Mouse (Mus musculus) stomach, embryonic 16.5 days (tissue): Measurements from ENCODE around the gene Fam126a. TPM values are rescaled to one million over a fixed set of nuclear protein-coding genes. Genes with fewer than 3 reads are reported as not detected.

Source experiments
- ATAC-seq: fragments of 200-750 bp; cut with Nextera tagmentation; 2 replicates; pipeline ENCODE4 v1.8.0; 2017; ENCODE audit warnings: moderate number of reproducible peaks, moderate TSS enrichment; ENCODE audit not compliant: insufficient read depth, low FRiP score
- H3K27ac ChIP-seq: fragments of 300-500 bp; sonication (generic); 2 replicates; pipeline ENCODE4 v1.5.1; 2014; ENCODE audit warnings: low read length
- H3K27me3 ChIP-seq: fragments of 300-500 bp; sonication (generic); 2 replicates; pipeline ENCODE4 v1.6.1; 2014; ENCODE audit warnings: low read length, control low read depth, mixed read lengths; ENCODE audit not compliant: control insufficient read depth, insufficient read depth
- H3K36me3 ChIP-seq: fragments of 300-500 bp; sonication (generic); 2 replicates; pipeline ENCODE4 v1.6.1; 2014; ENCODE audit warnings: low read length; ENCODE audit not compliant: control insufficient read depth, insufficient read depth
- H3K4me1 ChIP-seq: fragments of 300-500 bp; sonication (generic); 2 replicates; pipeline ENCODE4 v1.6.1; 2014; ENCODE audit warnings: low read length, control low read depth, mixed read lengths; ENCODE audit not compliant: control insufficient read depth, insufficient read depth
- H3K4me2 ChIP-seq: fragments of 300-500 bp; sonication (generic); 2 replicates; pipeline ENCODE4 v1.6.1; 2014; ENCODE audit warnings: low read depth, low read length, mixed read lengths
- H3K4me3 ChIP-seq: fragments of 300-500 bp; sonication (generic); replicated peaks from 2 replicates; pipeline ENCODE4 v1.5.1; 2014; ENCODE audit warnings: mild to moderate bottlenecking, low read length
- H3K9ac ChIP-seq: fragments of 300-500 bp; sonication (generic); 2 replicates; pipeline ENCODE4 v1.6.1; 2014; ENCODE audit warnings: low read length
- H3K9me3 ChIP-seq: fragments of 300-500 bp; sonication (generic); replicated peaks from 2 replicates; pipeline ENCODE4 v1.6.1; 2016; ENCODE audit warnings: low read length, control low read depth; ENCODE audit not compliant: control insufficient read depth
- WGBS: fragments of 180-500 bp; shearing (Covaris S2); extraction: QIAGEN DNeasy Blood & Tissue Kit; methylation state at CpG from one replicate; pipeline ENCODE4 v1.1.7; 2014; 5-methylcytosine and 5-hydroxymethylcytosine counted together
- polyA plus RNA-seq: library from polyadenylated mRNA; unstranded; fragments of >200 nt; fragmentation: Nextera tagmentation; extraction: Ambion mirVana; gene quantifications from 2 replicates; pipeline ENCODE4 v1.2.1, GENCODE M21; 2015

Fam126a gene
- polyA plus RNA-seq, 1 experiment from 2014 or later = 19.1 TPM

- Histone ChIP-seq H3K4me1 (peaks cover 15% of the 10 kb centered on the region; the same call in 1 of the 2 replicates), H3K9me3 (no peaks in the 10 kb centered on the region), H3K4me3 (no peak overlapping the region), H3K4me2 (no peak overlapping the region), H3K27me3 (no peaks in the 10 kb centered on the region), H3K9ac (no peak overlapping the region), H3K27ac (no peak overlapping the region), H3K36me3 (no peaks in the 10 kb centered on the region)
- 52% methylated on average over 1 of the region's 1 CpGs for WGBS
- ATAC-seq = no peak
These were observed 13.9 kb upstream of the Fam126a start for GRCm38 (mm10) chr5:24044387-24044786.

- 84% methylated on average over 2 of the region's 2 CpGs for WGBS
- H3K27me3 ChIP-seq = no peaks in the 10 kb centered on the region
- no peaks in the 10 kb centered on the region for H3K9me3 ChIP-seq
- H3K27ac ChIP-seq = no peak overlapping the region
- no peak for ATAC-seq
- H3K4me2 ChIP-seq = no peak overlapping the region
- H3K36me3 ChIP-seq = no peaks in the 10 kb centered on the region
- H3K4me1 ChIP-seq = peaks cover 15% of the 10 kb centered on the region; the same call in 1 of the 2 replicates
- H3K9ac ChIP-seq = no peak overlapping the region
- no peak overlapping the region for H3K4me3 ChIP-seq
These were observed 12.9 kb upstream of the Fam126a start for GRCm38 (mm10) chr5:24043367-24043766.

GRCm38 (mm10) chr5:24041341-24041852, 10.9 kb upstream of the Fam126a start:
- H3K4me1 ChIP-seq = no peaks in the 10 kb centered on the region
- H3K9me3 ChIP-seq = no peaks in the 10 kb centered on the region
- no peaks in the 10 kb centered on the region for H3K27me3 ChIP-seq
- 83% methylated on average over 4 of the region's 4 CpGs for WGBS
- no peak overlapping the region for H3K4me3 ChIP-seq
- no peak overlapping the region for H3K9ac ChIP-seq
- no peaks in the 10 kb centered on the region for H3K36me3 ChIP-seq
- ATAC-seq = no peak
- H3K4me2 ChIP-seq = no peak overlapping the region
- H3K27ac ChIP-seq = no peak overlapping the region

DNA sequence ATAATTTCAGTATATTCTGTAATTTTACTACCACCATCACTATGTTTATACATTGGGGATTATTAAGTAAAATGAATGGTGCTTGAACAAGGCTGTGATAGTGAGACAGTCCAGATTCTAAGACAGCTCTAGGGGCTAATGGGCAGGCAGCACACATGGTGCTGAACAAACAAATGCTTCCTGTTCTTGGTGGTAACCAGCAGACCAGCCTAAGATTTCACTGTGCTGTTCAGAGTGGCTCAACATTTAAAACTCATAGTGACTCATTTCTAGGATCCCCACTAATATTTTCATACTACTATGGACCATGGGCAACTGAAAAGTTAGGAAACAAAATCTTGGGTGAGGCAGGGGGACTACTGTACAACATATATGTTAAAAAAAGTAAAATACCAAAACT, 10.1 kb upstream of the Fam126a start:
- Histone ChIP-seq H3K27ac (no peak overlapping the region), H3K4me1 (no peaks in the 10 kb centered on the region), H3K9ac (no peak overlapping the region), H3K9me3 (no peaks in the 10 kb centered on the region), H3K4me3 (no peak overlapping the region), H3K4me2 (no peak overlapping the region), H3K27me3 (no peaks in the 10 kb centered on the region), H3K36me3 (no peaks in the 10 kb centered on the region)
- no peak for ATAC-seq

DNA sequence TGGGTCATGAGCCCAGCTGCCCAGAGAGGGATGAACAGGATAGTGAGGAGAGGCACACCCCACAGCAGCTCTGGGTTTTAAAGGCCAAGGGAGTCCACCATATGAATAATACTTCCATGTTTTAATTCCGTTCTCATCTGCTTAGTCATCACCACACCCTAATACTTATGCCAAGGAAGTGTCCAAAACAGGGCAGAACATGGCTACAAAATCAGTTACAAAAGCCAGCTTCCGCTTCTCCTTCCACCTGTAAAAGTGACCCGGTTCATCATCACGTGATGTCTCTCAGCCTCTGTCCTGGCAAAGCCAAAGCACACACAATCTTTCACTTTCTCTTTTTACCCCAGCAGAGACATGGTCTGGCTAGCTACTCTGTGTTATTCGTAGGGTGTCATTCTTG, 8.9 kb upstream of the Fam126a start:
- Histone ChIP-seq H3K4me3 (no peak overlapping the region), H3K9me3 (no peaks in the 10 kb centered on the region), H3K27ac (no peak overlapping the region), H3K4me1 (no peaks in the 10 kb centered on the region), H3K27me3 (no peaks in the 10 kb centered on the region), H3K9ac (no peak overlapping the region), H3K4me2 (no peak overlapping the region), H3K36me3 (no peaks in the 10 kb centered on the region)
- WGBS = 80% methylated on average over 5 of the region's 5 CpGs
- ATAC-seq = no peak

DNA sequence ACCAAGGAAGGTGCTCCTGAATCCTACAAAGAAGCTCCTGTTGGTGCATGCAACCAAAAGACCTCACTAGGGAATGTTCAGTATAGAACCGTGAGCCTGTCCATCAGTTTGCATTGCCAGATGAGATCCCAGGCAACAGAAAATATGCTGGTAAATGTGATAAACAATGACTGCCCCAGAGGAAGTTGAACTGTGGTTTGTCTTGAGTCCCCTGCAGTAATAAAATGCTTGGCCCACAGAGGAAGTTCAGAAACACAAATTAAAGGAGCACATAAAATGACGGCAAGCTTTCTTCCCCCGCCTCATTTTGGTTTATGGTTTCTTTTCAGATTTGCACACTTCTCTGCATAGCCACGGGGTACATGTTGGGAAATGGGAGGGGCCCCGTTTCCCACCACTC, 8.3 kb upstream of the Fam126a start:
- H3K9me3 ChIP-seq = no peaks in the 10 kb centered on the region
- no peaks in the 10 kb centered on the region for H3K27me3 ChIP-seq
- H3K4me2 ChIP-seq = no peak overlapping the region
- H3K4me1 ChIP-seq = no peaks in the 10 kb centered on the region
- no peak overlapping the region for H3K4me3 ChIP-seq
- H3K36me3 ChIP-seq = no peaks in the 10 kb centered on the region
- H3K9ac ChIP-seq = no peak overlapping the region
- WGBS = 54% methylated on average over 5 of the region's 5 CpGs
- H3K27ac ChIP-seq = no peak overlapping the region
- ATAC-seq = no peak

DNA sequence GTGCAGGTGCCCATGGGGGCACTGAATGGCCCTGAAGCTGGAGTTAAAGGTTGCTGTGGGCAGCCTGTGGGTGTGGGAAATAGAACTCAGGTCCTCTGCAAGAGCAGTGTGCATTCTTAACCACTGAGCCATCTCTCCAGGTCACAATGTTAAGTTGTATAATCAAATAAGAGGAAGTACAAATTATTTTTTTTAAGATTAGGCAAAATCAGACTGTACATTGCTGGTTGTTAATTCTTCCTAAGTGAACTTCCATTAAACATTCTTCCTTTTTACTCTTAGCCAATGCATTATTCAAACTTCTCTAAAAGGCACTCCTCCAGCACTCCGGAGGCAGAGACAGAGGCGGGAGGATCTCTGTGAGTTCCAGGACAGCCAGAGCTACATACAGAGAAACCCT, 7.7 kb upstream of the Fam126a start:
- Histone ChIP-seq H3K4me3 (no peak overlapping the region), H3K9ac (no peak overlapping the region), H3K4me1 (no peaks in the 10 kb centered on the region), H3K27ac (no peak overlapping the region), H3K27me3 (no peaks in the 10 kb centered on the region), H3K36me3 (no peaks in the 10 kb centered on the region), H3K9me3 (no peaks in the 10 kb centered on the region), H3K4me2 (no peak overlapping the region)
- ATAC-seq = no peak
- WGBS = 79% methylated on average over 2 of the region's 2 CpGs

DNA sequence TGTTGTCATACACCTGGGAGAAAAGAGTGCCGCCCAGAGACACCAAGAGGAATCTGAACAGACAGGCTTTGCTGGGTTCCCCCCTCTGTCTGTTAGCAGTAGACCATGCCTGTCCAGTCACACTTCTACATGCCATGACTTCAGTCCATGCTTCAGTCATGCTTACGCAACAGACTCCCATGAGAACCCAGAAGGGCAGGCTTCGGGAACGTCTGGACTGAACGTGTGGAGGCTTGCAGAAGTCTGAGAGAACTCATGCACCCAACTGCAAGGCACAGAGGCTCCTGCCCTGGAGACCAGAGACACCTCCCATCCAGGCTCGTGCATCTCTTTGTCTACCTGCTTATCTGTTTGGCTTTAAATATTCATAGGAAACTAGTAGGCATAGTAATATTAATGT, 6.2 kb upstream of the Fam126a start:
- no peaks in the 10 kb centered on the region for H3K27me3 ChIP-seq
- 73% methylated on average over 6 of the region's 6 CpGs for WGBS

GRCm38 (mm10) chr5:24034970-24035369, 4.5 kb upstream of the Fam126a start:
- no peak overlapping the region for H3K27ac ChIP-seq
- no peaks in the 10 kb centered on the region for H3K9me3 ChIP-seq
- H3K4me2 ChIP-seq = no peak overlapping the region
- no peak for ATAC-seq
- WGBS = 46% methylated on average over 3 of the region's 3 CpGs
- H3K36me3 ChIP-seq = no peaks in the 10 kb centered on the region
- H3K4me1 ChIP-seq = no peaks in the 10 kb centered on the region
- no peak overlapping the region for H3K4me3 ChIP-seq
- H3K27me3 ChIP-seq = no peaks in the 10 kb centered on the region
- no peak overlapping the region for H3K9ac ChIP-seq

More for the DNA sequence above, 6.2 kb upstream of the Fam126a start:
- Histone ChIP-seq H3K4me2 (no peak overlapping the region), H3K36me3 (no peaks in the 10 kb centered on the region), H3K9ac (no peak overlapping the region), H3K4me3 (no peak overlapping the region), H3K27ac (no peak overlapping the region), H3K4me1 (no peaks in the 10 kb centered on the region), H3K9me3 (no peaks in the 10 kb centered on the region)
- no peak for ATAC-seq

DNA sequence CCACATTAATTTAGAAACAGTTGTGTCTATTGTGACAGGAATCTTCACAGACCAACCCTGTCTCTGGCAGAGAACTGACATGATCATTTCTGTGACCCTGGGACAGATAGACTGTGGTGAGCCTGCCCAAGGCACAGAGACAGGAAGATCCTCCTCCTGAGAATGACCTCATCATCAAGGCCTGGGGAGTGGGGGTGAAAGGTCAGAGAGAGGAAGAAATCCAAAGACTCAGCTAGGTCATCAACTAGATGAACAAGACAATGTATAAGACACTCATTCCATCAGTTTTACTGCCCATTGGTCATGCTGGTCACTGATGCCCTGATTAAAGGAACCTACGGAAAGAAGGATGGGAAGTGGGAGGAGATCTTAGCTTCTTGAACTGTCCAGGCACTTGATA, 3.6 kb upstream of the Fam126a start:
- Histone ChIP-seq H3K27ac (no peak overlapping the region), H3K36me3 (no peaks in the 10 kb centered on the region), H3K27me3 (no peaks in the 10 kb centered on the region), H3K9ac (no peak overlapping the region), H3K4me3 (no peak overlapping the region), H3K4me1 (0 out of 2 replicates have a peak, but pooled peaks cover 4% of the 10 kb centered on the region), H3K9me3 (no peaks in the 10 kb centered on the region), H3K4me2 (no peak overlapping the region)
- no peak for ATAC-seq
- 68% methylated on average over 1 of the region's 1 CpGs for WGBS
